Mouse (Mus musculus): Measurements from ENCODE around the gene Rai14.

Rai14 gene

GRCm38 (mm10) chr15:10720188-10720587 is 5.8 kb upstream of the Rai14 start:
- no peak for DNase-seq

DNA sequence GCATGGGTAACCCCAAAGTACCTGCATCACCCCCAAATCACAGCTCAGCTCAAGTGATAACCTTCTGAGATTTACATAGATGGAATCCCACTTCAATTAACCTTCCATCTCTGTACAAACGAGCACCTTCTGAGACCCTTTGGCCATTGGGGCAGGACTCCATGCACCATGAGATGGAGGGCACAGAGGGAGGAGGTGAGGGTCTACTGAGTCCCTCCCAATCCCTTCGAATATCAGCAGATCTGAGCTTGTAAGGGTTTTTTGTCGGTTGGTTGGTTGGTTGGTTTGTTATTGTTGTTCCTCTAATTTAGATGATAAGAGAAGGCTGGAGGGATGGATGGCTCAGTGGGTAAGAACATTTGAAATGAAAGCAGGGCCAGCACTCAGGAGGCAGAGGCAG is 5.1 kb upstream of the Rai14 start:
- DNase-seq = no peak

GRCm38 (mm10) chr15:10718763-10719162 is 4.3 kb upstream of the Rai14 start:
- DNase-seq = no peak

GRCm38 (mm10) chr15:10717284-10717683 is 2.9 kb upstream of the Rai14 start:
- DNase-seq = no peak

DNA sequence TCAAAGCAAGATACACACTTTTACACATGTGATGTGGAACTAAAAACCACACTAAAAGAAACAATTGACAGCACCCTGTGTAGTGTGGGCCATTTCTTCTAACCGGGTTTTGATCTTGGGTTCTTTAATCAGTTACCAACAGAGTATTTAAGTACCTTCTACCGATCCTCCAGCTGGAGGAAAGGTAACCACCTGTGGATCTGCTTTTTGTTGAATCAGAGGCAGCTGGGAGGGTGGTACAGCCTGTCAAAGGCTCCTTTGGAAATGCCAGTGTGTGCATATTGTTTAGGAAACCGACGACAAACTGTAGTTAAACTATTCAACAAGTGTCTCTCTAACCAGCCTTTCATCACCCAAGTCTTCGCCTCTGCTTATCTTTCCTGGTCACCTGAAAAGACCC is 1.5 kb upstream of the Rai14 start:
- DNase-seq = no peak

GRCm38 (mm10) chr15:10715139-10715505 is 698 bp upstream of the Rai14 start:
- DNase-seq = no peak

DNA sequence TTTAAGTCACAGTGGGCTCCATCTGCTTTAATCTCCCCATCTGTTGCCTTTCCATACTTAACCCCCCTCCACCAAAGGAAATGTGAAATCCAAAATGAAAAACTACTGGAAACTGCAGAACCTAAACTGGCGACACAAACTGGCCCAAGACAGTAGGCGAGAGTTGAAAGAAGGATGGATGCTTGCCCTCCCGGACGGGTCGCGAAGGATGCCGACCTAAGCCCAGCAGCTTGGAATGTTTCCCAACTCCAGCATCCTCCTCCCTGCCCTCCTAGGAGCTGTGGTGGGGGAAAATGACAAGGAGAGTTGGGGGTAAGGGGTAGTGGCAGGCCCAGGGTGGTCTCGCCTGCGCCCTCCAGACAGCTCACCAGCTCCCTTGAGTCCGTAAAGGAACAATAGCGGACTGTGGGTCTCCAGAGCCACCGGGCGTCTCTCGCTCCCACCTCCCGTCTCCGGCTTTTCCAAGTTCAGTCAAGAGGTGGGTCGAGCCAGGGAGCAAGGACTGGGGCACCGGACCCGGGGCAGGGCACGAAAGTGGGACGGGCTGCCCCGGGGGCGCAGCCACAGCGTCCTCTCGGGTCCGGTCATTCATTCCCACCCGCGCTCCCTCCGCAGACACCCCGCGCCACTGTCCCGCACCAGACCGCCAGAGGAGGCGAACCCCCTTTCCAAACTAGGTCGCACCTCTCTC is 653 bp downstream of the Rai14 start:
- DNase-seq = no peak

DNA sequence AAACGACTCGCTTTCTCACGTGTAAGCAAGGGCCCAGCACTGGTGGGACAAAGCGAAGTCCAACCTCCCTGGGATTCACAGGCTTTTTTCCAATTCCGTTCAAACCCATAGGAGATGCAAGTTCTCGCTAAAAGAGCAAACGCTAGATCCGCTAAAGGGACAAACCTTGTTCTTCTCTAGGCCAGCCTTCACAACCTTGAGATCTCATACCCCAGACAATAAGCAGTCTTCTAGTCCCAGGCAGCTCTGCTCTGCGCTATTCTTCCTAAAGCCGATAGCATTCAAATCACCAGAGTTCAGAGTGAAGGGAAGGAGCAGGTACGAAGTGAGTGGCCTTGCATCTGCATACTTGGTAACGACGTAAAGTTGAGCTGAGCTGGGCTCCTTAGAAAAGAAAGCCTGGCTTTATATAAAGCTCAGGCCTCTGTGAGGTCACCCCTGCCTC is 1.2 kb downstream of the Rai14 start:
- no peak for DNase-seq

GRCm38 (mm10) chr15:10712288-10712687 is 2.1 kb downstream of the Rai14 start:
- DNase-seq = no peak

GRCm38 (mm10) chr15:10711231-10711630 is 3.2 kb downstream of the Rai14 start:
- DNase-seq = no peak

DNA sequence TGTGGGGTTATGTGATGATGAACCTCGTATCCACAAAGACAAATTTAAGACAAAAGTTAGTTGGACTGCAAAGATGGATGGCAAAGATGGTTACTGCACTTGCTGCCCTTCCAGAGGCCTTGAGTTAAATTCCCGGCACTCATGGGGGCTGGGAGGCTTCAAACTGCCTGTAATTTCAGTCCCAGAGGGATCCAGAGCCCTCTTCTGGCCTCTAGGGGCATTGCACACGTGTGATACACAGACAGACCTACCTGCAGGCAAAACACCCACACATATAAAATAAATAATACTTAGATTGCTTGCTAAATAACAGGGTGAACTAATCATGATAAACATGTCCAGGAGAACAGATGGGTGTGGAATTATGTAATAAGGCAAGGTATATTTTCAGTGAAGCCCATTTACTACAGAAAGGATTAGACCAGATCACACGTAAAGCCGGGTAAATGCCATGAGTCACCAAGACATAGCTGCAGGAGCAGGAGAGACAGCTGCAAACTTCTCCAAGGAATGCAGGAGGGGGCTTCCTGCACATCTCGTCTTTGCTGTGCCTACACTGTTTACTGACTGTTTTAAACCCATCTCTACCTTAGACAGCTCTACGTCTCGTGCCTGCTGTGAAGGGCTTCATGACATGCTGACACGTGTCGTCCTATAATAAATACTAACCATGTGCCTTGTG is 5.7 kb downstream of the Rai14 start:
- no peak for DNase-seq

DNA sequence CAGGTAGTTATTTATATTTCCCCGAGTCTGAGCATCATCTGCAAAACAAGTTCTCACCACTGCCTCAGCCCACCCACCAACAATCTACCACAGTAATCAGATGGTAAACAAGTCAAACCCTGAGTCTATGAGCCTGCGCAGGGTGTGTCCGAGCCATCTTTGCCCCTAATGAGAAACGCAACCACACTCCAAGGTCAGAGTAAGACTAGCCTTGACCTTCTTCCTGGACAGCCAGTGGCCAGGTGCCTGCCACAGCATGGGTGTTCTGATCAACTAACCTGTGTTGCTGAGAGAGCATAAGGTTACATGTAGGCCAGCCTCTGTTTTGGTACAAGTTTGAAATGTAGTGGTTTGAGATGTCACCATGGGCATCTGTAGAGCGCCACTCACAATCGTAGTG is 7.3 kb downstream of the Rai14 start:
- no peak for DNase-seq

- no peak for DNase-seq
Measured at GRCm38 (mm10) chr15:10706414-10706813, 8.0 kb downstream of the Rai14 start.

- DNase-seq = no peak
Measured at GRCm38 (mm10) chr15:10705752-10706151, 8.7 kb downstream of the Rai14 start.

GRCm38 (mm10) chr15:10704328-10704727 is 10.1 kb downstream of the Rai14 start:
- DNase-seq = no peak

DNA sequence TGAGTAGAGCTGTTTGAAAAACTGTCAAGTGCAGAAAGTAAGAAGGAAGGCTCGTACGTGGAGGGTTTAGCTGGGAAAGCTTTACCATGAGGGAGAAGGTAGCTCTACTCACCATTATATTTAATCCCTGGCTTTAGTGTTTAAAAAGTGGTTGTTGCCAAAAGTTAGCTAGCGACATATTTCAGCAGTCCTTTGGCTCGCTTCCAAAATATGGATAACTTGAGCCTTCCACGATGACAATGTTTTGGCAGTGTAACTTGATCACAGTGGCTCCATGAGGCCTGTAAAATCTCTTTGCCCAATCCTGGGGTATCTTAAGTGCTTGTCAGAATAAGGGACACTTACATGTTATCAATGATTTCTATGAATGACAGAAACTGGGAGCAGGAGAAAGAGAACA is 12.9 kb downstream of the Rai14 start:
- DNase-seq = no peak

DNA sequence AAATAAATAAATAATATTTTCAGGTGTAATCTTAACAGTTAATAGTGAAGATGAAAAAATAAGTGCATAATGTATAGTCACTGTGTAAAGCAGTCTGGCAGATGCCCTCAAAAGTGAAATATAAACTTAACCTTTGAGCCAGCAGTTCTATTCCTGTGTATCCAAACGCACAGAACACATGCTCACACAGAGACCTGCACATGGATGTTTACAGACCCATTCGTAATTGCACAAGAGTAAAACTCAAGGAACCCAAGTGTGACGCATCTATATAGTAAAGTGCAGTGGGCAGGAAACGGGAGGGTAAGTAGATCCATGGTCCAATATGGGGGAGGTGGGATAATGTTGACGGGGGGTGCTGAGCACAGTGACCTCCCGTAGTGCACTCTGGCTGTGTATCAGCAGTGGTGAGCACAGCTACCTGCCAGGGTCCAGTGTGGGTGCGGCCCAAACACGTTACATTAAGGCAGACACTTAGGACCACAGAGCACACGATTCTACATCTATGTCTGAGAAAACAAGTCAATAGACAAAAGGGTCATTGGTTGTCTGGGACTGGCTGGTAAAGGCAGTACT is 13.4 kb downstream of the Rai14 start:
- no peak for DNase-seq

DNA sequence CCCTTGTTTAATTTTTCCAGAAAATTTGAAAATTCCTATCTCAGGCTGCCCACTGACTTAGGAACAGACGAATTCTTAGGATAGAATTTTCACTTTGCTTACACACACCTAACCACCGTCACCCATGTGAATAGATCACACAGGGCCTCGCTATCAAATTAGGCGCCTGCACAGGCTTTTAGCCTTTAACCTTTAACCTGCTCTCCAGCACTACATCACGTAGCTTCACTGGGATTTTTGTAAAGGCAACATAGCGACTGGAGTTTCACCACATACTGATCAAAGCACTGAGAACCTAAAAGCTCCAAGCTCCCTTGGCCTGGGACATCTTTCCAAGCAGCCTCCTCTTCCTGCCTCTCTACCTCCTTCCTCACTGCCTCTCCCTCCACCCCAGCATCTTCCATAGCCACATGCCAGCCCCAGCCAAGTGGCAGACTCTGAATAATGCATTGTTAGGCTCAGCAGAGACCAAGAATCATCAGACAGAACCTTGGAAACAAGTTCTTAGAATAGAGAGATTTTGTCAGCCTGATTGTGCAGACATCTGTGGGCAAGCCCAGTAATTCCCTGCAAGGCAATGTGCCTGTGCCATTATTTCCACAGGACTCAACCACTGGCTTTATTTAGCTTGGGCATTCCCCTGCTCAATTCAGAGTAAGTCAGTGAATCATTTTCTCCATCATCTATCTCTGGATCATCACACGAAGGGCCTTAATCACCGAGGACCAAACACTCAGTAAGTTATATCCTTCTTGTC is 17.8 kb downstream of the Rai14 start:
- DNase-seq = peak; percentile 8

DNA sequence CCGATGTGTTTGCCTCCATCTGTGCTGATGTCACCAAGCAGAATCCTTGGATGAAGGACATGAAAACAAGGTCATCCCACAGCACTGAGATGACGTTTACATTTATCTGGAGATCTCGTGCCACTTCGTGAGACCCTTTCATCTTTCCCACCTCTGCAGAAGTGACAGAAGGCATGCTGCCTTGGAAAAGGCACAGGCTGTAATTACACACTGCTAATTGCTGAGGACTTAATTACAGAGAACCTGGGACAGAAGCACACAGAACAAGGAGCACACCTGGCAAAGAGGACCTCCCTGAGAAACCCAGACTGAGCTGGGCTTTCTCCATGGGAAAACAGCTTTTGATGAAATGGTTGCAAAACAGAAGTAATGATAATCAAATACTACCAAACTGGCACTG is 21.8 kb downstream of the Rai14 start:
- DNase-seq = no peak

- DNase-seq = no peak
Measured at GRCm38 (mm10) chr15:10691481-10691880, 22.9 kb downstream of the Rai14 start.

DNA sequence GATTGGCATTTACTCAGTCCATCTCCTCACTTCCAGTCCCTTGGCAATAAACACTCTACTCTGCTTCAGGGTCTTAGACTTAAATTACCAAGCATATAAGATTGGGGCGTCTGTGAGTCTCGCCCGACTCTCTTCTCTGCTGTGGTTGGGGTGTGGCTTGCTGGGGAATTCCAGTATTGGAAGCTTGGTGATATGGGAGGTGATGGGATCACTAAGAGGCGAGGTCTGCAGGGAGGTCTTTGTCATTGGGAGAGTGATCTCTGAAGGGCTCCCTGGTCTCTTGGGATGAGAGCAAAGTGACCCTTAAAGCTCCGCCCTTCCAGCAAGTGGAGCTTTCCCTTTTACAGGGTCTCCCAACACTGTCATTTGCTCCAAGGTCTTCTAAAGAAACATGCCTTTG is 23.5 kb downstream of the Rai14 start:
- DNase-seq = no peak

DNA sequence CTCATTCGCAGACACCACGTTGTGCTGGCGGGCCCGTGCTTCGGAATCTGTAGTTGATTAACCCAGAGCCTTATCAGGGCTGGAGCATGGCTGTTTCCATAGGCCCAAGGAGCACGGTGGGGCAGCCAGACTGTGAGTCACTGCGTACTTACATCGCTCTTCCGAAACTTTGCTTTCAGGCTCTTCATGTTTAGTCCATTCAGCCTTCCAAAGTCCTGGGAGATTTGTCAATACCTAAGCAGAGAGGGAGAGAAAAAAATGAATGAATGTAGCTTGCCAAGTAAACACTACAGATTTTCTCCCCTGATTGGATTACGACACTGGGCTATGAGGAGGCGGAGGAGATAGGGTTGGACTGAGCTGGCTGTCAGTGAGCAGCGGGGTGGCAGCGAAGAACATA is 24.2 kb downstream of the Rai14 start:
- no peak for DNase-seq

DNA sequence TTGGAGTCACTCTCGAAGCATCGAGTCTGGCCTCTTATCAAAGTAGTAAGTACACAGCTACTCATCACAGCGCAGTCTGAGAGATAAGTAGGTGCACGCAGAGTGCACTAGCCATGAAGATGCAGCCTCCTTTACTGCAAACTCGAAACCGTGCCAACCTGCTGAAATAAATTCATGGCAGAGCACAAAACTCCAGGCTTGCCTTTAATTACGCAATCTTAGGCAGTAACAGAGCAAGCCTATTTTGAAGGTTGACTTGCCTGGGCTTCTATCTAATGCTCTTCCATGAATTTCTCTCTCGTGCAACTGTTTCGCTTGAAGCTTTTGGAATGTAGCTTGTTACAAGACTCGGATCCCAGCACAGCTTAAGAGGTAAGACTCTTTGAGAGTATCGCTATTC is 25.1 kb downstream of the Rai14 start:
- DNase-seq = no peak

DNA sequence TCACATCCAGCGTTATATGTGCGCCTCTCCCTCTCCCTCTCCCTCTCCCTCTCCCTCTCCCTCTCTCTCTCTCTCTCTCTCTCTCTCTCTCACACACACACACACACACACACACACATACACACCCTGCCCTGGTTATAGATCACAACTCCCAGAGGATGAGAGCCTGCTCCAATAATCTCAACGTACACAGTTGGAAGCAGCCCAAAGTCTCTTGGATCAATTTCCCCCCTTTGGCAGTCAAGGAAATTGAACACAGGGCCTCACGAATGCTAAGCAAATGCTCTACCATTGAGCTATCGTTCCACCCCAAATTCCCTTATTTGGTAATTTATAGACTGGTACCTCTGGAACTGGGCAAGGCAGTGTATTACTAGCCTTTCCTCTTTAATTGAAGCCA is 25.7 kb downstream of the Rai14 start:
- DNase-seq = no peak

Data from right cerebral cortex, postnatal 14 days (tissue).